Mouse (Mus musculus) heart, embryonic 10.5 days (tissue): ENCODE results near the gene Adarb1. TPM values are rescaled to one million over a fixed set of nuclear protein-coding genes. Genes with fewer than 3 reads are reported as not detected.

Experiments
- DNase-seq: peaks from one replicate; pipeline ENCODE4 v3.0.0-alpha.2; 2017; ENCODE audit warnings: low spot score
- H3K27ac ChIP-seq: fragments of 300-500 bp; sonication (generic); 2 replicates; pipeline ENCODE4 v1.5.1; 2016; ENCODE audit warnings: mild to moderate bottlenecking
- H3K27me3 ChIP-seq: fragments of 300-500 bp; sonication (generic); 2 replicates; pipeline ENCODE4 v1.6.1; 2016; ENCODE audit warnings: mild to moderate bottlenecking; ENCODE audit not compliant: poor library complexity, insufficient read depth, severe bottlenecking
- H3K36me3 ChIP-seq: fragments of 300-500 bp; sonication (generic); 2 replicates; pipeline ENCODE4 v1.6.1; 2016; ENCODE audit warnings: mild to moderate bottlenecking, moderate library complexity
- H3K4me1 ChIP-seq: fragments of 300-500 bp; sonication (generic); 2 replicates; pipeline ENCODE4 v1.6.1; 2016; ENCODE audit warnings: mild to moderate bottlenecking
- H3K4me3 ChIP-seq: fragments of 300-500 bp; sonication (generic); 2 replicates; pipeline ENCODE4 v1.5.1; 2016; ENCODE audit warnings: mild to moderate bottlenecking, moderate library complexity
- H3K9me3 ChIP-seq: fragments of 300-500 bp; sonication (generic); 2 replicates; pipeline ENCODE4 v1.6.1; 2016; ENCODE audit warnings: mild to moderate bottlenecking, moderate library complexity
- WGBS: fragments of 180-500 bp; shearing (Covaris S2); methylation state at CpG from one replicate; pipeline ENCODE4 v1.1.7; 2016; 5-methylcytosine and 5-hydroxymethylcytosine counted together
- polyA plus RNA-seq: library from polyadenylated mRNA; unstranded; fragments of >200 nt; fragmentation: Nextera tagmentation; extraction: Ambion mirVana; gene quantifications from 2 replicates; pipeline ENCODE4 v1.2.1, GENCODE M21; 2016

Adarb1 gene
- polyA plus RNA-seq, 1 experiment from 2014 or later: 9.9 TPM

DNA sequence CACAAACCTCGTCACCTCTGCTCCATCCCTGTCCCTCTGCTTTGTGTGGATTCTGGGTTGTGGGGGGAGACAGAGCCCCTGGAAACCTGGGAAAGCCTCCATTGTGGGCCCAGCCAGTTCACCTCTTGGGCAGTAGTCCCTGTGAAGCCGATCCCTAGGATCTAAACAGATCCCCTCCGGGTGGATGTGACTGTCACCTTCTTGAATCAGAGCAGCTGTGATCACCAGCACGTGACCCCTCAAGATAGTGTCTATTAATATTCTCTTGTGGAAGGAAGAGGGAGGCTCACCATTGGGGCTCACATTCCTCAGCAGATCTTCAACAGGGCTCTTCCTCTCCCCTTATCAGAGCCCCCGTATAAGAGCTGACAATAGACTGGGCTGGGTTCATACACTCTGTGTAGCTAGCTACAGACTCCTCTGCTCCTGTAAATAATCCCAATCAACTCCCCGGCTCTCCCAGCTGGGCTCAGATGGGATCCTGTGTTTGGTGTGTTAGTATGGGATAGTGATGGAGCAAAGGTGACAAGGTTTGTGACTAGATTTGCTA, 30.7 kb upstream of the Adarb1 start:
- no peak for DNase-seq
- Histone ChIP-seq H3K27me3 (no peaks in the 10 kb centered on the region), H3K9me3 (peaks cover 7% of the 10 kb centered on the region; the same call in 1 of the 2 replicates), H3K4me1 (peaks cover 50% of the 10 kb centered on the region), H3K4me3 (peak overlapping the region; percentile 51), H3K27ac (peak overlapping the region; percentile 86), H3K36me3 (peaks cover 3% of the 10 kb centered on the region; the same call in 1 of the 2 replicates)
- 26% methylated on average over 6 of the region's 6 CpGs for WGBS

DNA sequence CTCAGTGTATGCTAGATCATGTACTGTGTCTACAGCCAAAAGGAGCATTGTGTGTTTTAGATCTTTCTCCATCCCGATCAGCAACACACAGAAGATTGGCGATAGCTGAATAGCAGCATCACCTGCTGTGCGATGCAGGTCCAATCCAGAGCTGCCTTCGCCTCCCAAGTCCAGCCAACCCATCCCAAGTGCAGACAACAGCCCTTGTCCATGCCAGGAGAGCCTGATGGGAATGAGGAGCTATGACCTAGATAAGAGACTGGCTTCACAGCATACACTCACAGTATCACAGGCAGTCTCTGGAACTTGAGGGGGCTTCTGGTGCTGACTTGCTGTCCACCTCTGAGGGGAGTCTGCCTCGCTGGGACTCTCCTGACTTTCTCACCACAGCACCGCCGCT, 30.1 kb upstream of the Adarb1 start:
- Histone ChIP-seq H3K9me3 (peaks cover 7% of the 10 kb centered on the region; the same call in 1 of the 2 replicates), H3K4me1 (peaks cover 50% of the 10 kb centered on the region), H3K4me3 (peak overlapping the region; percentile 16; the same call in 1 of the 2 replicates), H3K27me3 (no peaks in the 10 kb centered on the region), H3K36me3 (peaks cover 3% of the 10 kb centered on the region; the same call in 1 of the 2 replicates), H3K27ac (peak overlapping the region; percentile 86)
- WGBS: 61% methylated on average over 7 of the region's 7 CpGs
- DNase-seq: no peak

DNA sequence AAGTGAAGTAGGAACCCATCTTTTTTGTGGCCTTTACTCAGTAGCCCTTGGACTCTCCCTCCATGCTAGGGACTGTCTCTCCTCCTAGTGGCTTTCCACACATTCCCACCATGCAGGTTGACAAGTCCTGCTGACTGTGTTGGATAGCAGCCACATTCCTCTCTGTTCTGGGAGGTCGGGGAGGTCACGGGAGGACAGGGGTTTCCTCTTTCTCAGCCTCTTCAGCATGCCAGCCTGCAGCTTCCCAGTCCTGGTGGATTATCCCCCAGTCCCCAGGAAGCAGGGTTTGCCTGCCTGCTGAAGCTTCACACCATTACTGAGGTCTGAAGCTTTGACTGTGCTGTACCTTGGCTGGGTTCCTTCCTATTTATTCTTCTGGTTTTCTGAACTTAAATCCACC, 29.7 kb upstream of the Adarb1 start:
- no peaks in the 10 kb centered on the region for H3K27me3 ChIP-seq
- H3K4me1 ChIP-seq: peaks cover 50% of the 10 kb centered on the region
- DNase-seq: no peak
- WGBS: 2% methylated on average over 2 of the region's 2 CpGs
- peaks cover 2% of the 10 kb centered on the region; the same call in 1 of the 2 replicates for H3K36me3 ChIP-seq
- H3K9me3 ChIP-seq: peaks cover 7% of the 10 kb centered on the region; the same call in 1 of the 2 replicates
- no peak overlapping the region for H3K4me3 ChIP-seq
- peak overlapping the region; percentile 86 for H3K27ac ChIP-seq

DNA sequence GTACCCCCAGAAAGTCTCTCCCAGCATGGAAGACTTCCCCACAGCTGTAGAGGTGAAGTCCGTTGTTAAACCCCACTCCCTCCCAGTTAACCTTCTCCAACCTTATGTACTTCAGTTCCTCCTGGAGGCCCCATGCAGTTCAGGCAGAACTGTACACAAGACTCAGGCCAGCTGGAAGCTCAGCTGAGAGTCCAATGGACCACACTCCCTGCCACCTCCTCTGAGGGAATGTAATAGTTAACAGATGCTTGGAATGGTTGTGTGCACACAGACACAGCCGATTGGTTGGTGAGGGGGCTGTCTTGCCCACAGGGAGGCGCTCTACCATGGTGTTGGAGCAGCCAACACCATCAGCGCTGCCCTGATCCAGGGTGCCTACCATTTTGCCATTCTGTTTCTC, 24.2 kb upstream of the Adarb1 start:
- peaks cover 7% of the 10 kb centered on the region; the same call in 1 of the 2 replicates for H3K9me3 ChIP-seq
- no peak for DNase-seq
- no peaks in the 10 kb centered on the region for H3K27me3 ChIP-seq
- H3K4me1 ChIP-seq: peaks cover 28% of the 10 kb centered on the region
- H3K4me3 ChIP-seq: no peak overlapping the region
- H3K27ac ChIP-seq: peak overlapping the region; percentile 25; the same call in 1 of the 2 replicates
- H3K36me3 ChIP-seq: no peaks in the 10 kb centered on the region; the same call in 1 of the 2 replicates
- 80% methylated on average over 4 of the region's 4 CpGs for WGBS

GRCm38 (mm10) chr10:77441812-77442211, 23.7 kb upstream of the Adarb1 start:
- no peak overlapping the region for H3K4me3 ChIP-seq
- no peak for DNase-seq
- no peaks in the 10 kb centered on the region for H3K27me3 ChIP-seq
- H3K9me3 ChIP-seq: peaks cover 7% of the 10 kb centered on the region; the same call in 1 of the 2 replicates
- no peaks in the 10 kb centered on the region; the same call in 1 of the 2 replicates for H3K36me3 ChIP-seq
- H3K27ac ChIP-seq: peak overlapping the region; percentile 25; the same call in 1 of the 2 replicates
- 57% methylated on average over 3 of the region's 3 CpGs for WGBS
- peaks cover 24% of the 10 kb centered on the region for H3K4me1 ChIP-seq

GRCm38 (mm10) chr10:77440841-77441755, 23.0 kb upstream of the Adarb1 start:
- Histone ChIP-seq H3K27me3 (no peaks in the 10 kb centered on the region), H3K27ac (peak overlapping the region; percentile 74), H3K4me3 (no peak overlapping the region), H3K36me3 (no peaks in the 10 kb centered on the region; the same call in 1 of the 2 replicates), H3K4me1 (peaks cover 22% of the 10 kb centered on the region), H3K9me3 (peaks cover 7% of the 10 kb centered on the region; the same call in 1 of the 2 replicates)
- DNase-seq: no peak
- WGBS: 47% methylated on average over 19 of the region's 19 CpGs

- H3K27me3 ChIP-seq: no peaks in the 10 kb centered on the region
- 0 out of 2 replicates have a peak overlapping the region, but pooled peaks have one; percentile 74 for H3K27ac ChIP-seq
- peaks cover 27% of the 10 kb centered on the region for H3K4me1 ChIP-seq
- no peak for DNase-seq
- no peaks in the 10 kb centered on the region; the same call in 1 of the 2 replicates for H3K36me3 ChIP-seq
- no peak overlapping the region for H3K4me3 ChIP-seq
- WGBS: 47% methylated on average over 6 of the region's 6 CpGs
- peaks cover 6% of the 10 kb centered on the region; the same call in 1 of the 2 replicates for H3K9me3 ChIP-seq
Measured at GRCm38 (mm10) chr10:77440286-77440685, 22.2 kb upstream of the Adarb1 start.

- no peak overlapping the region for H3K27ac ChIP-seq
- H3K27me3 ChIP-seq: no peaks in the 10 kb centered on the region
- 84% methylated on average over 3 of the region's 3 CpGs for WGBS
- peaks cover 38% of the 10 kb centered on the region for H3K4me1 ChIP-seq
- no peaks in the 10 kb centered on the region for H3K36me3 ChIP-seq
- no peaks in the 10 kb centered on the region for H3K9me3 ChIP-seq
- no peak overlapping the region for H3K4me3 ChIP-seq
- DNase-seq: no peak
Measured at GRCm38 (mm10) chr10:77439026-77439425, 21.0 kb upstream of the Adarb1 start.

DNA sequence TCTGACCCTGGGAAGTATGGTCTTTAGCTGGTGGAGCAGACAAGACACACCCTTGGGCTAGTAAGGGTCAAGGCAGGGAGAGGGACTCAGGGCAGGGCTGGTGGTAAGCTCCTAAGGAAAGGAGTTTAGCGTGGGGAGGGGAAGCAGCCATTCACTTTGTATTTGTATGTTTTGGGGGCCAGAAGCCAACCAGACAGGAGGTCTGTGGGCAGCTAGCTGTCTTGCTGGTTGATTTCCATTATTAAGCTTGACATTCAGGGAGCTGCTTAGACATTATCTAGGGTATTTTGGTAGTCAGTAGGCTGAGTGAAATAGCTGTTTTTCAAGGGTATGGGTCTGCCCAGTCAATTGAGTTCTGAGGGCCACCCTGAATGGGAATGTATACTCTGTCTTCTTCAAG, 20.0 kb upstream of the Adarb1 start:
- no peak for DNase-seq
- H3K27ac ChIP-seq: no peak overlapping the region
- H3K9me3 ChIP-seq: no peaks in the 10 kb centered on the region
- WGBS: 77% methylated on average over 1 of the region's 1 CpGs
- H3K27me3 ChIP-seq: no peaks in the 10 kb centered on the region
- H3K4me3 ChIP-seq: no peak overlapping the region
- no peaks in the 10 kb centered on the region for H3K36me3 ChIP-seq
- peaks cover 41% of the 10 kb centered on the region for H3K4me1 ChIP-seq

GRCm38 (mm10) chr10:77435343-77435742, 17.3 kb upstream of the Adarb1 start:
- no peaks in the 10 kb centered on the region; the same call in 1 of the 2 replicates for H3K27me3 ChIP-seq
- H3K36me3 ChIP-seq: no peaks in the 10 kb centered on the region
- 73% methylated on average over 4 of the region's 4 CpGs for WGBS
- no peak for DNase-seq
- no peaks in the 10 kb centered on the region for H3K9me3 ChIP-seq
- peak overlapping the region; percentile 60 for H3K27ac ChIP-seq
- no peak overlapping the region for H3K4me3 ChIP-seq
- H3K4me1 ChIP-seq: peaks cover 20% of the 10 kb centered on the region

DNA sequence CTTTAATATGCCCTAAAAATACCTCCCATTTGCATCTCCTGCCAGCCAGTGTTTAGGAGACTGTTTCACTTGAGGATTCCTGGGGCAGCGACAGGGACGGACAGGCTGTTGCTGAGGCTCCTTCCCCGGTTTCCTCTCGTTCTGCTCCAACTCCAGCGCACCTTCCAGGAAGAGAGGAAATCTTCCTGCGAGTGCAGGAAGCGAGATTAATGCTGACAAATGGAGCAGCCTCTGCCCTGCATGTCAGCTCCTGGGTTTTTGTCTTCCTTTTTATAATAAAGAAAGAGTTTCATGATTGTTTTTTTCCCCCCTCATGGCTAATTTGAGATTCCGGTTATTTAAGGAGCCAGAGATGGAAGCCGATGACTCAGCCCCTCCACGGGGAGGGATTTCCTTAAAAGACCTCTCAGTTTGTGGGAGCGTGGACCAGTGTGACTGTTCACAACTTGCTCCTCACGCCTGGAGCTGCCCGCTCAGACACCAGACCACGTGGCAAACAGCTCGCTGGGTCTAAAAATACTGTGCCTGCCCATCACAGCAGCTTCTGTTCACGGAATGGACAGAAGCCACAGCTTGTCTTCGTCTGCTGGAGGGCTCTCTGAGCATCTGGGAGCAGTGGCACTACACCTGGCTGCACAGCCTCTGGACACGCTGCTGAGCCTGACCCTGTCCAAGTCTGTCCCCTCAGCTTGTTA, 16.5 kb upstream of the Adarb1 start:
- Histone ChIP-seq H3K27ac (peak overlapping the region; percentile 60), H3K27me3 (no peaks in the 10 kb centered on the region; the same call in 1 of the 2 replicates), H3K36me3 (no peaks in the 10 kb centered on the region), H3K4me1 (peaks cover 19% of the 10 kb centered on the region), H3K9me3 (no peaks in the 10 kb centered on the region), H3K4me3 (peak overlapping the region; percentile 24)
- WGBS: 34% methylated on average over 18 of the region's 18 CpGs
- DNase-seq: no peak

GRCm38 (mm10) chr10:77434076-77434456, 16.0 kb upstream of the Adarb1 start:
- no peaks in the 10 kb centered on the region for H3K9me3 ChIP-seq
- DNase-seq: no peak
- peak overlapping the region; percentile 60 for H3K27ac ChIP-seq
- no peaks in the 10 kb centered on the region; the same call in 1 of the 2 replicates for H3K27me3 ChIP-seq
- peaks cover 19% of the 10 kb centered on the region for H3K4me1 ChIP-seq
- 45% methylated on average over 4 of the region's 4 CpGs for WGBS
- H3K4me3 ChIP-seq: peak overlapping the region; percentile 24; the same call in 1 of the 2 replicates
- no peaks in the 10 kb centered on the region for H3K36me3 ChIP-seq
